Mouse (Mus musculus) embryonic facial prominence, embryonic 12.5 days (tissue): ENCODE measurements around the gene Spata32. TPM values are rescaled to one million over a fixed set of nuclear protein-coding genes. Genes with fewer than 3 reads are reported as not detected.
"Not testable (repeated sequence)": the region's sequence is repeated elsewhere in the genome, so short reads cannot be mapped to it uniquely, and the experiment has no call there.

Experiments used
- ATAC-seq: fragments of 200-750 bp; cut with Nextera tagmentation; 2 replicates; pipeline ENCODE4 v1.8.0; 2017; ENCODE audit not compliant: insufficient number of reproducible peaks, insufficient read depth, low FRiP score, low TSS enrichment
- H3K27ac ChIP-seq: fragments of 300-500 bp; sonication (generic); 2 replicates; pipeline ENCODE4 v1.5.1; 2016; ENCODE audit warnings: mild to moderate bottlenecking
- H3K27me3 ChIP-seq: fragments of 300-500 bp; sonication (generic); 2 replicates; pipeline ENCODE4 v1.6.1; 2016; ENCODE audit warnings: mild to moderate bottlenecking, moderate library complexity
- H3K36me3 ChIP-seq: fragments of 300-500 bp; sonication (generic); 2 replicates; pipeline ENCODE4 v1.6.1; 2016; ENCODE audit warnings: mild to moderate bottlenecking
- H3K4me1 ChIP-seq: fragments of 300-500 bp; sonication (generic); 2 replicates; pipeline ENCODE4 v1.6.1; 2016
- H3K4me2 ChIP-seq: fragments of 300-500 bp; sonication (generic); replicated peaks from 2 replicates; pipeline ENCODE4 v1.6.1; 2016; ENCODE audit warnings: mild to moderate bottlenecking, moderate library complexity
- H3K4me3 ChIP-seq: fragments of 300-500 bp; sonication (generic); 2 replicates; pipeline ENCODE4 v1.5.1; 2016; ENCODE audit warnings: mild to moderate bottlenecking
- H3K9ac ChIP-seq: fragments of 300-500 bp; sonication (generic); 2 replicates; pipeline ENCODE4 v1.6.1; 2016; ENCODE audit warnings: mild to moderate bottlenecking, moderate library complexity
- H3K9me3 ChIP-seq: fragments of 300-500 bp; sonication (generic); 2 replicates; pipeline ENCODE4 v1.6.1; 2016; ENCODE audit warnings: mild to moderate bottlenecking, moderate library complexity
- WGBS: fragments of 180-500 bp; shearing (Covaris S2); methylation state at CpG from one replicate; pipeline ENCODE4 v1.1.7; 2016; 5-methylcytosine and 5-hydroxymethylcytosine counted together
- polyA plus RNA-seq: library from polyadenylated mRNA; unstranded; fragments of >200 nt; fragmentation: Nextera tagmentation; extraction: Ambion mirVana; gene quantifications from 2 replicates; pipeline ENCODE4 v1.2.1, GENCODE M21; 2016

The Spata32 gene
- polyA plus RNA-seq, 1 experiment from 2014 or later = not detected

DNA sequence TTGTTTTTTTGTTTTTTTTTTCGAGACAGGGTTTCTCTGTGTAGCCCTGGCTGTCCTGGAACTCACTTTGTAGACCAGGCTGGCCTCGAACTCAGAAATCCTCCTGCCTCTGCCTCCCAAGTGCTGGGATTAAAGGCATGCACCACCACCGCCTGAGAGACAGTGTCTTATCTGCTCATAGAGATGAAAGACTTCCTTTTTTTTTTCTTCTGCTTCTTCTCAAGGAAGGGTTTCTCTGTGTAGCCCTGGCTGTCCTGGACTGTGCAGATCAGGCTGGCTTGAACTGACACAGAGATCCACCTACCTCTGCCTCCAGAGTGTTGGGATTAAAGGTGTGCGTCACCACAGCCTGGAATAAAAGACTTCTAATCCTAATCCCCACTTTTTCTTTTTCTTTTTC is 4.5 kb upstream of the Spata32 start:
- 84% methylated on average over 4 of the region's 4 CpGs for WGBS
- H3K4me2 ChIP-seq, H3K4me3 ChIP-seq, ATAC-seq, H3K27me3 ChIP-seq, H3K9me3 ChIP-seq, H3K27ac ChIP-seq, H3K9ac ChIP-seq: not testable (repeated sequence)
- H3K4me1 ChIP-seq = peaks cover 12% of the 10 kb centered on the region
- peaks cover 46% of the 10 kb centered on the region for H3K36me3 ChIP-seq

GRCm38 (mm10) chr11:103221437-103221836 is 3.2 kb upstream of the Spata32 start:
- Histone ChIP-seq H3K4me1 (peaks cover 12% of the 10 kb centered on the region), H3K9me3 (no peaks in the 10 kb centered on the region), H3K9ac (no peak overlapping the region), H3K4me2 (no peak overlapping the region), H3K36me3 (peaks cover 37% of the 10 kb centered on the region), H3K27me3 (peaks cover 6% of the 10 kb centered on the region; the same call in 1 of the 2 replicates), H3K27ac (no peak overlapping the region), H3K4me3 (no peak overlapping the region)
- WGBS = 88% methylated on average over 6 of the region's 6 CpGs
- no peak for ATAC-seq

- no peak for ATAC-seq
- Histone ChIP-seq H3K9me3 (no peaks in the 10 kb centered on the region), H3K4me2 (no peak overlapping the region), H3K36me3 (peaks cover 32% of the 10 kb centered on the region), H3K4me1 (peaks cover 10% of the 10 kb centered on the region), H3K27me3 (peaks cover 6% of the 10 kb centered on the region; the same call in 1 of the 2 replicates), H3K9ac (no peak overlapping the region), H3K4me3 (no peak overlapping the region), H3K27ac (no peak overlapping the region)
- 82% methylated on average over 4 of the region's 4 CpGs for WGBS
Observed at GRCm38 (mm10) chr11:103219995-103220394, 1.8 kb upstream of the Spata32 start.

- H3K9me3 ChIP-seq = no peaks in the 10 kb centered on the region
- no peak for ATAC-seq
- H3K27ac ChIP-seq = no peak overlapping the region
- H3K4me3 ChIP-seq = no peak overlapping the region
- H3K4me1 ChIP-seq = peaks cover 6% of the 10 kb centered on the region; the same call in 1 of the 2 replicates
- peaks cover 6% of the 10 kb centered on the region; the same call in 1 of the 2 replicates for H3K27me3 ChIP-seq
- no peak overlapping the region for H3K4me2 ChIP-seq
- peaks cover 29% of the 10 kb centered on the region for H3K36me3 ChIP-seq
- no peak overlapping the region for H3K9ac ChIP-seq
- WGBS = 88% methylated on average over 5 of the region's 5 CpGs
Observed at GRCm38 (mm10) chr11:103219259-103219658, 1.0 kb upstream of the Spata32 start.

DNA sequence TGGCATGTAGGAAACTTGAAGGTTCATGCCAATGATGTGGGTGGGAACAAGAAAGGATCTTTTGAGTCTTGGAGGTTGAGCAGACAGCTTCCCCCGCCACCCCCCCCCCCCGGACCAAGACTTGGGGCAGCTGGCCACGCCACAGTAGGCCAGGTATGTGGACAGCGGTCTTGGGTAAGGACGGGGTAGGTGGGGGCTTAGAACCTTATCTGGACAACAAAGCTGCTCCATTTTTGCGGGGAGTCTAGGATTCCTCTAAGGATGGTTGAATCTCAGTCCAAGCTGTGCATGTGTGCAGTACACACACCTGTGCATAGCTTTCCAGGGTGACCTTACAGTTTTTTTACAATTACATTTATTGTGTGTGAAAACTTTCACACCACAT is 277 bp upstream of the Spata32 start:
- peak overlapping the region; percentile 91 for H3K4me2 ChIP-seq
- peaks cover 6% of the 10 kb centered on the region; the same call in 1 of the 2 replicates for H3K4me1 ChIP-seq
- no peak for ATAC-seq
- H3K27me3 ChIP-seq = peaks cover 6% of the 10 kb centered on the region; the same call in 1 of the 2 replicates
- H3K36me3 ChIP-seq = peaks cover 27% of the 10 kb centered on the region
- H3K9me3 ChIP-seq = no peaks in the 10 kb centered on the region
- WGBS = 27% methylated on average over 6 of the region's 6 CpGs
- H3K9ac ChIP-seq = peak overlapping the region; percentile 47; the same call in 1 of the 2 replicates
- H3K4me3 ChIP-seq = peak overlapping the region; percentile 36
- H3K27ac ChIP-seq = no peak overlapping the region

DNA sequence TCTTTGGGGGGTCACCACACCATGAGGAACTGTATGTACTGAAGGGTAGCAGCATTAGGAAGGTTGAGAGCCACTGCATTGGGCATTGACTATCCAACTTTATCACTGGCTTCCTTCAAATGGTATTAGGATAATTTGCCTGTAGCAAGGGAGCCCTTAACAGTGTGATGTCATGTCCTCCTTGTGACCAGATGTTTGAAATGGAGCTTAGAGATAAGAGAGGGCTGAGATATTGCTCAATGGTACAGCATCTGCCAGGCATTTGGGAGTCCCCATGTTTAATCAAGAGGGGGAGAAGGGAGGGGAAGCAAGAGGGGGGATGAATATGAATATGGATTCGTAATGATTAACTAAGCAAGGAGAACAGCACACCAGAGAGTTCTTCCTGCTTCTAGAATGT is 2.9 kb downstream of the Spata32 start:
- Histone ChIP-seq H3K36me3 (peaks cover 7% of the 10 kb centered on the region; the same call in 1 of the 2 replicates), H3K9me3 (no peaks in the 10 kb centered on the region), H3K9ac (no peak overlapping the region), H3K27me3 (peaks cover 6% of the 10 kb centered on the region; the same call in 1 of the 2 replicates), H3K4me2 (no peak overlapping the region), H3K4me1 (peaks cover 6% of the 10 kb centered on the region; the same call in 1 of the 2 replicates), H3K4me3 (no peak overlapping the region), H3K27ac (no peak overlapping the region)
- 81% methylated on average over 1 of the region's 1 CpGs for WGBS
- ATAC-seq = no peak

GRCm38 (mm10) chr11:103213712-103214111 is 4.5 kb downstream of the Spata32 start:
- H3K9me3 ChIP-seq = no peaks in the 10 kb centered on the region
- H3K27me3 ChIP-seq = 0 out of 2 replicates have a peak, but pooled peaks cover 2% of the 10 kb centered on the region
- H3K36me3 ChIP-seq = no peaks in the 10 kb centered on the region
- WGBS = 88% methylated on average over 5 of the region's 5 CpGs
- no peak for ATAC-seq
- H3K4me3 ChIP-seq = no peak overlapping the region
- no peak overlapping the region for H3K27ac ChIP-seq
- no peak overlapping the region for H3K9ac ChIP-seq
- no peak overlapping the region for H3K4me2 ChIP-seq
- H3K4me1 ChIP-seq = peaks cover 6% of the 10 kb centered on the region; the same call in 1 of the 2 replicates

DNA sequence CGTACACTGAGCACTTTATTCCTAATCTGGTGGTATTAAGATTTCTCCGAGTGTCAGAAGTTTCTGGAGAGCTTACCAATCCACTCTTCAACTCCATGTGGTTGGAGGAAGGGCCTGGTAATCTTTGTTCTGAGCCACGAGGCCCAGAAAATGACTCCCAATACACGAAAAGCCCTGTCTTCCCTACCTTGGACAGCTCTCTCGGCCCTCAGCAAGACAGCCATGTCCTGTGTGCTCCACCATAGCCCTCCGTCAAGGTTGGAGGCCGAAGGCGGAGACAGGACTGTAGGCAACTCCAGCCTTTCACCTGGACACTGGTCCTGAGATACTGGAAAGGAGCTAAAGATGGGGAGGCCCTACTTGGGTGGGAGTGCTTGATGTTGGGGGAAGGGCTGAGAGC is 7.9 kb downstream of the Spata32 start:
- Histone ChIP-seq H3K36me3 (no peaks in the 10 kb centered on the region), H3K9ac (no peak overlapping the region), H3K27ac (no peak overlapping the region), H3K4me1 (no peaks in the 10 kb centered on the region), H3K4me2 (no peak overlapping the region), H3K27me3 (0 out of 2 replicates have a peak, but pooled peaks cover 3% of the 10 kb centered on the region), H3K9me3 (no peaks in the 10 kb centered on the region), H3K4me3 (no peak overlapping the region)
- WGBS = 66% methylated on average over 8 of the region's 8 CpGs
- ATAC-seq = no peak

GRCm38 (mm10) chr11:103208458-103208857 is 9.8 kb downstream of the Spata32 start, which contains the start of gene 1700023F06Rik:
Gene 1700023F06Rik (minus strand): TSS chr11:103208558.
- ATAC-seq = no peak
- WGBS = 80% methylated on average over 3 of the region's 3 CpGs

DNA sequence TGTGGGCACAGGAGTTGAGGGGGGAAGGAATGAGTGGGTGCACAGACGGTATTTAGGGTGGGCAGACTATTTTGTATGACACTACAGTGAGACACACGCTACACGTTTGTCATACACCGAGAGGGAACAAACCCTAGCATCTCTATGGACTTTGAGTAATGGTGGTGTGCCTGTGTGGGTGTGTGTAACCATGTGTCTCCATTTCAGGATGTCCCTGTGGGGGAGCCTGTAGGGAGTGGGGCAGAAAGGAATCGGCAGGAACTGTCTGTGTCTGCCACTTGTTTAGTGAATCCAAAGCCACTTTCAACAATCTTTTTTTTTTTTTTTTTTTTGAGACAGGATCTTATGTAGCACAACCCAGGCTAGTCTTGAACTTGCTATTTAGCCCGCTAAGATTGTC is 12.0 kb downstream of the Spata32 start:
- Histone ChIP-seq H3K9ac (no peak overlapping the region), H3K4me3 (no peak overlapping the region), H3K4me2 (no peak overlapping the region), H3K9me3 (no peaks in the 10 kb centered on the region), H3K36me3 (no peaks in the 10 kb centered on the region), H3K4me1 (peaks cover 11% of the 10 kb centered on the region; the same call in 1 of the 2 replicates), H3K27me3 (peaks cover 8% of the 10 kb centered on the region), H3K27ac (no peak overlapping the region)
- 92% methylated on average over 6 of the region's 6 CpGs for WGBS
- ATAC-seq = no peak

More at GRCm38 (mm10) chr11:103208458-103208857, 9.8 kb downstream of the Spata32 start, which contains the start of gene 1700023F06Rik:
- no peak within 1 kb of the TSS for H3K27ac ChIP-seq
- 0 out of 2 replicates have a peak, but pooled peaks cover 3% of the 10 kb centered on the region for H3K27me3 ChIP-seq
- no peak within 1 kb of the TSS for H3K9ac ChIP-seq
- H3K4me2 ChIP-seq = no peak within 1 kb of the TSS
- no peak within 1 kb of the TSS for H3K4me3 ChIP-seq
- no peaks in the 10 kb centered on the region for H3K9me3 ChIP-seq
- no peaks in the 10 kb centered on the region for H3K4me1 ChIP-seq
- no peaks in the 10 kb centered on the region for H3K36me3 ChIP-seq

- Histone ChIP-seq H3K4me3 (no peak overlapping the region), H3K36me3 (no peaks in the 10 kb centered on the region), H3K27me3 (peaks cover 44% of the 10 kb centered on the region), H3K27ac (no peak overlapping the region), H3K4me1 (peaks cover 30% of the 10 kb centered on the region), H3K4me2 (no peak overlapping the region), H3K9ac (no peak overlapping the region), H3K9me3 (no peaks in the 10 kb centered on the region)
- ATAC-seq = no peak
Observed at GRCm38 (mm10) chr11:103202376-103202775, 15.9 kb downstream of the Spata32 start.

DNA sequence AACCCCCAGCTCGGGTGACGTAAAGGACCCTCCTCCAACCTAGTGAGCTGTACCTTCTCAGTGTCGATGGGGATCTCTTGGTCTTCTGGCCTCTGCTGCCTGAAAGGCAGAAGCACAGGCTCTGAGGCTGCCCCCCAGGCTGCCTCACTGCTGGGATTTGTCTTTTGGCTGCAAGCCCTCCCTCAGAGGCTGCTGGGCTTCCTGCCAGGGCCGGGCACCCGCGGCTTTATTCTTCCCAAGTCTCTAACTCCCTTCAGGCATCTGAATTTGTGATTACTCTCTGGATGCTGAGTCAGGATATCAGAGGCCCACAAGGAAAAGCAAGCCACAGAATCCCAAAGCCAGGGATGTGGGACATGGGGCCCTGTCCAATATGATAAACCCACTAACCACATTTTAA is 16.6 kb downstream of the Spata32 start:
- no peaks in the 10 kb centered on the region for H3K36me3 ChIP-seq
- no peak overlapping the region for H3K9ac ChIP-seq
- WGBS = 25% methylated on average over 6 of the region's 6 CpGs
- H3K4me2 ChIP-seq = no peak overlapping the region
- no peak overlapping the region for H3K27ac ChIP-seq
- peaks cover 51% of the 10 kb centered on the region for H3K27me3 ChIP-seq
- H3K4me1 ChIP-seq = peaks cover 30% of the 10 kb centered on the region
- no peak for ATAC-seq
- H3K9me3 ChIP-seq = no peaks in the 10 kb centered on the region
- no peak overlapping the region for H3K4me3 ChIP-seq
